Mouse (Mus musculus) spleen, postnatal 10 days (tissue): ENCODE data around the gene Sult2b1.

Experiments
- DNase-seq, 2 experiments: peaks; one replicate each; pipeline ENCODE4 v3.0.0; 2021 to 2022; ENCODE audit warnings: low spot score in 2 of 2

Sult2b1 gene

DNA sequence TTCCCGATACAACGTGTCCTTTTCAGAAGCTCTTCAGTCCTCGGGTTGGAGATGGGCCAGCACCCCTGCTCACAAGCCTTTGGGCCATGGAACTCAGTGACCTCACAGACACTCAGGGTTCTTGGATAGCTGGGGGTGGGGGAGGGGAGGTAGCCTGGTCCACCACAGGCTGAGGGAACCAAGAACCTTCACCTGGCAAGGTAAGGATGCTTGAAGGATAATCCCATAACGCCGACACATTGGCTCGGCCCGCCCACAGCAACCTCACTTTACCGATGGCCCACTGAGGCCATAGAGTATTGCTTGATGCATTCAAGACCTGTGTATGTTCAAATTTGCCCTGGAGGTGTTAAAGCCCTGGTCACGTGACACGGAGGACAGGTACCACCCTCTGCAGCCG lies 58.8 kb downstream of the Sult2b1 start, which contains the start of gene Spaca4:
Spaca4 (minus strand) TSS at position 101 of the 400 bp plus-strand sequence.
- no peak for DNase-seq

DNA sequence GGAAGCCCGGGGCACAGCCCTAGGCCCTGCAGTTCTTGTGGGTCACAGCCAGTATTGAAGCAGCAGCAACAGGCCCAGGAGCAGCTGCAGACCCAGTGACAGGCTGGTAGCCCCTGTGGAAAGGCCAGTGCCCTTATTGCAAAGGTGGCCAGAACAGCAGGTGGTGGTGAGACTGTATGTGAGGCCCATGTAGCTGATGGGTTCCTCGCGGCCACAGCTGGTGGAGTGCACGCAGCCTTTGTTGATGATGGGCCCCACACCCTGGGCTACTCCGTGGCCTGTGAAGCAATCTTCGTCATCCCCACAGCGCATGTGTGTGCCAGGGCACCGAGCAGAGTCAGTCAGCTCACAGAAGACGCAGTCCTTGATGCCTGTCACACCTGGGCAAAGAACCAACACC lies 59.3 kb downstream of the Sult2b1 start:
- DNase-seq: no peak

- DNase-seq: no peak
Measured at GRCm38 (mm10) chr7:45723781-45724180, 60.7 kb downstream of the Sult2b1 start.

DNA sequence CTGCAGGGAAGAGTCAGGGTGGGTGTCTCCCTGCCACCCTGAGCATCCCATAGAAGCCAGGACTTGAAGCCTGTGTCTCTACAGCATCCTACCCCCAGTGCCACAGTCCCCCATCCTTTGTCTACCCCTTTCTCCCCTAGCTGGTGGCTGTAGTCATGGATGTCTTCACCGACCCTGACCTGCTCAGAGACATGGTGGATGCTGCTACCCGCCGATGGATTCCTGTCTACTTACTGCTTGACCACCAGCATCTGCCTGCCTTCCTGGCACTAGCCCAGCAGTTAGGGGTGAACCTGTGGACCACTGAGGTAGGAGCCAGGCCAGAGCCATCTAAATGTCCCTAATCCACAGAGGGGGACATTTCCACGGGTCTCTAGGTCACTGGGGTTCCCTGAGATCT lies 61.2 kb downstream of the Sult2b1 start:
- no peak for DNase-seq

DNA sequence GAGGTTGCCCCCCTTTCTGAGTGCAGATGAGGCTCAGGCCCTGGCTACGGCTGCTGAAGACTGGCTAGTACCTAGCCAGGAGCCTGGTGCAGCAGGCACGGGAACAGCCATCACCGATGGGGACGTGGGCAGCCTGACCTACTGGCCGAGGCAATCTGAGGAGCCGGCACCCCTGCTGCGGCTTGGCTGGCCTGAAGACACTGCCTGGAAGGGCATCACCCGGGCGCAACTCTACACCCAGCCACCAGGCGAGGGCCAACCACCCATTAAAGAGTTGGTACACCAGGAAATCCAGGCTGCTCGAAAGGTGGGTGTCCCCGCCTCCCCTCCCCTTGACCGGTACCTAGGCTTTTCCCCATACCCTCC lies 62.1 kb downstream of the Sult2b1 start:
- no peak for DNase-seq

DNA sequence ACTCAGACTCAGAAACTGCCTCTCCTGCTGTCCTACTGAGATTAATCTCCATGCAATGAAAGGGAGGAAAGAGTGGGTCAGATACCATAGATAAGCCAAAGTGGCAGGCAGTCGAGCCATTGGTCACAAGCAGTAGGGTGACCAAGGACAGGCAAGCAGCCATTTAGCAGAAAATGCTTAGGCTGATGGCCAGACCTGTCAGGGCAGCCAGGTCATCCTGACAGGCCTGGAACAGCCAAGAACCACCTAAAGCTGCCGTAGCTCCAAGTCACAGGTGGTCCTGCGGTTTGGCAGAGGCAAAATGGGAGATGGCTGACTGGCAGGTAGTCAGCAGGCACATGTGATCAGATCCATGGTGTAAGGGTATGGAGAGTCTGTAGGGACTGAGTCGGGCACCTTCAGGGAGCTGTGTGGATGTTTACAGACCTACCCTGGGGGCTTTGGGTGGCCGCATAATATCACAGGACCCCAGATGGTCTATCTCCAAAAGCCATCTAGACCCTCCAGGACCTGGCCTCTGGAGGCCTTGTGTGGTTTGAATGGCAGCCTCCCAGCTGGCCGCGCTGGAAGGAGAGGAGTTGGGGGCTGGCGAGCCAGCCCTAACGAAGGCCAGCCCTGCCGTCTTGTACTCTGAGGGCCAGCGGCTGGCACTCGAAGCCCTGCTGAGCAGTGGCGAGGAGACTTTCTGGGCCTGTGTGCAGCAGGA lies 62.7 kb downstream of the Sult2b1 start:
- DNase-seq: no peak

DNA sequence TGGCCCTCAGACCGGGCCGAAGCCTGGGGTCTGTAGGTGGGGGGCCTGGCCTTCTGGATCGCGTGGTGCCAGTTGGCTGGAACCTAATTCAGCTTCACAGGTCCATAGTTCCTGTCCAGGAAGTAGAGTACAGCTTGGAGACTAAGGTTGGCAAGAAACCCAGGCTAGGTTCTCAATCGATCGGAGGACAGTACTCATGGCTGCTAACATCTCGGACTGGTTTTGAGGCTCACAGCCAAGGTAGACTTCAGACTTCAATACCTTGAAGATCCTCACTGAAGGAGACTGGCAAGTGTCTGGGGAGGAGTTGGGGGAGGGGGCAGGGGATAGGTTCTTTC lies 63.3 kb downstream of the Sult2b1 start:
- no peak for DNase-seq

GRCm38 (mm10) chr7:45720413-45721233 lies 63.8 kb downstream of the Sult2b1 start, which contains the start of gene Fam83e:
Gene Fam83e, plus strand, starts transcription at chr7:45721212.
- DNase-seq: no peak

GRCm38 (mm10) chr7:45719738-45720412 lies 64.6 kb downstream of the Sult2b1 start:
- DNase-seq: no peak

GRCm38 (mm10) chr7:45719180-45719579 lies 65.3 kb downstream of the Sult2b1 start:
- no peak for DNase-seq

DNA sequence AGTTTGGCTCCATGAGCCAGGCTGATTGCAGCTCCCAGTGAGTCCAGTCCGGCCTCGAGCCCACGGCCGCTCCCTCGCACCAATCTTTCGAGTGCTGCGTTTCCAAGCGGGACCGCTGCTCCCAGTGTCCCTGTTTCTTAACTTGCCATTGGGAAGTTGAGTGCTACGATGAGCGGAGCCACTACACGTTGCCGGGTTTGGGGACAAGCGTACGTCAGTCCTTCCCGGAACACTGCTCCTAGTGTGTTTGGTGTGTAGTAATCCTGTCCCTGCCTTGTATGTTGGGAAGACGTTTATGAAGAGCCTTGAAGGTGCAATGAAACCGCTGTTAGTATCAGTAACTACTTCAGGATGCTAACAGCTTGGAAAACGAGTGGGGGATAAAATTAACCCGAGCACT lies 66.1 kb downstream of the Sult2b1 start:
- DNase-seq: no peak

GRCm38 (mm10) chr7:45717918-45718297 lies 66.6 kb downstream of the Sult2b1 start, which contains the start of gene Sphk2:
Gene Sphk2, minus strand, starts transcription at chr7:45718002.
- DNase-seq: peak; percentile 98

- DNase-seq: no peak
Measured at GRCm38 (mm10) chr7:45716952-45717917, 67.2 kb downstream of the Sult2b1 start.

- no peak for DNase-seq
Measured at GRCm38 (mm10) chr7:45716460-45716857, 68.0 kb downstream of the Sult2b1 start.

DNA sequence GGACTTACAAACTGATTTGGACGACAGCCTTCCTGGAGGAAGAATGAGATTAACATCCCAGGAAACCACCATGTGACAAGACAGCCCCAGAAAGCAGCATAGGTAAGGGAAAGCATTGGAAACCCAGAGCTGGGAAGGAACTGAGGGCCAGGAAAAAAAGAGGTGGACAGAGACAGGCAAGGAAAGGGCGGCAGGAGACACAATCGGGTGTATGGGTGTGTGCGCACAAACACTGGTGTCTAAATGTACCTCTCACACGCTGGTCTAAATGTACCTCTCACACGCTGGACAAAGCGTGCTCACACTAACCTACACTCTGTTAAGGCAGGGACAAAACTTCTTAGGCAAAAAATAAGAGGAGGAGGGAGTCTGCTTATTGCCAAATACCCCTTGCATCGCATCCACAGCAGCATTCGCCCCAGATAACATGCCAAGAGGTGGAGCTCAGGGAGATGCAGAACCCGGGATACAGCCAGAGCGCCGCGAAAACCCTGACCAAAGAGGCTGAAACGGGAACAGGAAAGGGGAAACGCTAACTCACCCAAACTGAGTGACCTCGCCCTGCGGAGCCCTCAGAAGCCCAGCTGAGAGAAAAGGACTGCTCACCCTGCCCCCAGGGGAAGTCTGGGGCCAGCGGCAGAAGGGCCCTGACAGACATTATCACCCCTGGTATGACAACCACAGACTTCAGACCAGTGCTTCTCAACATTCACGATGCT lies 68.6 kb downstream of the Sult2b1 start:
- peak; percentile 23 to 46 for DNase-seq

DNA sequence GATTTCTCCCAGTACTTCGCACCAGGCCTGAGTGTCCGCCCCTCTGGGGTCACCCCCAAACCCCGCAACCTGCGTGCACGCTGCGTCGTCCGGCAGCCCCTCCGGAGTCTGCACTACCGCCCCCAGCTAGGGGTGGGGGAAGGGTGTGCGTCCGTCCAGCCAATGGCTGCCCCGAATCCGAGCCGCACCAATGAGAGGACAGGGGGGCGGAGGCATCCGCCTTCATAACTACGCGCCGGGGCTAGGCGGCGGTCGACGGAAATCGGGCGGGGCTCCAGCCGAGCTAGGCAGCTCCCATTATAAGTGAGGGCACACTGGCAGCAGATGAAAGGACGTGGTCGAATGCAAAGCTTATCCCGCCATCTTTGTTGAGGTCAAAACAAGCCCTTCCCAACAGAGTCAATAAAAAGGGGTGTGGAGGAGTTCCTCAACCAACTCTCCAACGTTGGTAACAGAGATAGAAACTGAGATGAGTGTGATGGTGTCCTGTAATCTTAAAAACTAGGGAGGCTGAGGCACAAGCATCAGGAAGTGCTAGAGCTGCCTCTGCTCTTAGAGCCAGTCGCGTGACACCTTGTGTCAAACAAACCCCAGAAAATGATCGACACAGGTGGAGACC lies 69.3 kb downstream of the Sult2b1 start, which contains the start of gene Rpl18:
Rpl18 (plus strand) TSS at position 368 of the 619 bp plus-strand sequence.
- peak; percentile 84 to 96 for DNase-seq

DNA sequence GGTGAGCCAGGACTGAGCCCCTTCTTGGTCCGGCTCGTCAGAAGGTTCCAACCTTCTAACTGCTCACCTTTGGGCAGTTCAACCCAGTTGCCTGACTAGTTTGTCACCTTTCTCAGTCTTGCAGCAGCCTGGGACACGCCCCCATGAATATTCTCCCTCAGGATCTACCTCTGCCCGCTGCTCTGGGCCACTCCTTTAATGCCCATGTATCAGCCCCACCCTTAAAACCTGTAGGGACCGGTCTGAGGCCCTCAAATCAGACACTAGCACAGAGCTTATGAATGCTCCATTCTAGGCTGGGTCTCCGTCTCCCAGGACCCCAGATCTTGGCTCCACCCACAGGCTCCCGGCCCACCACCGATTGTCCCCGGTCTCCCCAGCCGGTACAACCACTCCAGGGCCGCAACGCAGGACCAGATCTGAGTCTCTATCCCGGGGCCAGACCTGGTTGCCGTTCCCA lies 69.8 kb downstream of the Sult2b1 start:
- DNase-seq: no peak

DNA sequence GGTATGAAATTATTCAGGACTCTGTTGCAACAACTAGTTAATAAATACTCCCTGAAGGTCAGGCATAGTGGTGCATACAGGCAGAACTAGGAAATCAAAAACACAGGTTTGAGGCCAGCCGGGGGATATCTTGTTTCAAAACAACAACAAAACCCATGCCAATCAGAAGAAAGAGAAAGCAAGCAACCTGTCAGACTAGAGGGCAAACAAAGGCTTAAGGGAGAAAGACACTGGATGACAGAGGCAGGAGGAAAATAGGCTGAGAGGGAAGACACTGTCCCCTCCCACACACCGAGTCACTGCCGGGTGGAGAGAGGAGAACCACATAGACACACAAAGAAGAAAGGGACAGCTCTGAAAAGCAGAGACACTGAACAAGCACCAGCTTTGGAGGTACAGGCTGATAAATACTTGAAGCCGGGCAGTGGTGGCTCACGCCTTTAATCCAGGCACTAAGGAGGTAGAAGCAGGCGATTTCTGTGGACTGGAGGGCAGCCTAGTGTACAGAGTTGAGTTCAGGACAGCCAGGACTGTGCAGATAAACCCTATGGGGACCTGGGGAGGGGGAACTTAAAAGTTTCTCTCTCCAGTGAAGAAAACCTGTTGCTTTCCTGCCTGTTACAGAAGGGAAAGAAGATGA lies 70.5 kb downstream of the Sult2b1 start:
- DNase-seq: no peak

DNA sequence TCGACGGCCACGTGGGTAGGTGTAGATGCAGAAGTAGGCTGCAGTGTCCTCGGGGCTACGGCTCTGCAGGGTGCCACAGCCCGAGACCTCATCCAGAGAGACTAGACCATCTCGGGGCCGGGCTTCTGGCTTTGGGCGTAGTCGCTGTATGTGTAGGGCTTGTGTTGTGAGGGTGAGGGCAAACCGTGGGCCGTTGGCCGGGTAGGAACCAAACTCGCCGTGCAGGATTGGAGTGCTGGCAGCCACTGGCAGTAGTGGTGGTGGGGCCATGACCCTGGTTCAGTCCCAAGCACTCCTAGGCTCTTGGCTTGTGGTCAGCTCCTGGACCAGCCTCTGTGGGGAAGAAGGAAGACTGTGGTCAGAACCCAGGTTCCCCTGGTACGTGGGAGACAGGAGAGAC lies 71.1 kb downstream of the Sult2b1 start:
- no peak for DNase-seq
